Mouse (Mus musculus) megakaryocyte, embryonic 14.5 days (primary cell): ENCODE results near the gene Mfap5.

Source experiments
- FLI1 ChIP-seq: IDR thresholded peaks from 2 replicates; pipeline ENCODE4 v1.6.1; 2012; ENCODE audit warnings: low read length, inconsistent platforms, mixed read lengths
- GATA1 ChIP-seq: IDR thresholded peaks from 3 replicates; pipeline ENCODE4 v1.6.1; 2012; ENCODE audit warnings: mixed read lengths, low read length, inconsistent platforms, borderline replicate concordance

- no peak for TF ChIP-seq GATA1
- no peak for TF ChIP-seq FLI1
Observed at GRCm38 (mm10) chr6:122543574-122543973, 37.9 kb downstream of the Mfap5 start.
